Mouse (Mus musculus) hematopoietic stem cell, adult 5-6 weeks (primary cell): ENCODE measurements around the gene Asb18. TPM values are rescaled to one million over a fixed set of nuclear protein-coding genes. Genes with fewer than 3 reads are reported as not detected.

Experiments
- ATAC-seq, 2 experiments: fragments of 125-278 bp in 1 of 2; replicated peaks in 1 of 2; 2 replicates each; pipeline ENCODE4 v1.8.0; 2016 to 2017; ENCODE audit warnings: inconsistent platforms in 2 of 2, mild to moderate bottlenecking in 2 of 2, moderate number of reproducible peaks in 2 of 2, low read depth in 1 of 2, moderate TSS enrichment in 1 of 2; ENCODE audit not compliant: low FRiP score in 2 of 2, poor library complexity in 2 of 2, severe bottlenecking in 2 of 2, insufficient read depth in 1 of 2, low TSS enrichment in 1 of 2
- total RNA-seq: library from RNA; stranded (forward); fragments of 172-1452, 232-1000 nt; gene quantifications from 2 replicates; pipeline ENCODE4 v1.2.3, GENCODE M21; 2017

Asb18 gene
- not detected in 2 replicates for total RNA-seq

DNA sequence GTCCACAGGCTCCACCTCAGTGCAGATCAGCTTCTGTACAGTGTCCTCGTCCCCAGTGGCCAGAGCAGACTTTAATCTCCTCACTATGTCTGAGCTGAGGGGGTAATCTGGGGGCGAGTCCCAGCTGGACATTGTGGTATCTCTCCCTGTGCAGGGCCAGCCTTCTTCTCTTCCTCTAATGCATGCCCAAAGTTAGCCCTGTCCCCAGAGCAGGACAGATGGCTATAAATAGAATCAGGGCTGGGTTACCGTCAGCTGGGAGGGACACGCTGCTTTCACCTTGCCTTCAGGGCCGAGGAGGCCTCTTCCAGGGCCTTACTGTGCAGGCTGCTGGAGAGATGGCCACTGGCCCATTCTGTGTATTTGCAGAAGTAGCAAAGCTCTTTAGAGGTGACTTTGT is at the start of gene Asb18:
Gene Asb18 (minus strand): TSS at position 221 of the 400 bp plus-strand sequence.
- no peak for ATAC-seq

DNA sequence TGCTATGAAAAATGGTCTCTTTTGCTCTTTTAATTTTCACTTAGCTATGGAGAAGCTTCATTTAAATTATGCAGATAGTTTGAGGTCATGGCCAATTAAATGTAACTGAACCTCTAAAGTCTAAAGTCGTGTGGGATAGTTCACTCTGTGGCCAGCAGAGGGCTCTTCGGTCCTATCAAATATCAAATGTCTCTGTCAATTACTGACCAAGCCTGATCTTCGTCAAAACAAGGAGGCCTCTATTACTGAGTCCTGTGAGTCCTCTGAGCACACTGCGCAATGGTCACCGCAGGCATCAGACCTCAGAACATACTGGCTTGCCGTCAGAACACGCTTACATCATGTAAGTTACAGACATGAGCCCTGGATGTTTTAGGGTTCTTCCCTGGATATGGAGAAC is 46.1 kb upstream of the Asb18 start:
- ATAC-seq = peak in 1 of 2 experiments; percentile 62; a peak in 1 of 4 replicates

DNA sequence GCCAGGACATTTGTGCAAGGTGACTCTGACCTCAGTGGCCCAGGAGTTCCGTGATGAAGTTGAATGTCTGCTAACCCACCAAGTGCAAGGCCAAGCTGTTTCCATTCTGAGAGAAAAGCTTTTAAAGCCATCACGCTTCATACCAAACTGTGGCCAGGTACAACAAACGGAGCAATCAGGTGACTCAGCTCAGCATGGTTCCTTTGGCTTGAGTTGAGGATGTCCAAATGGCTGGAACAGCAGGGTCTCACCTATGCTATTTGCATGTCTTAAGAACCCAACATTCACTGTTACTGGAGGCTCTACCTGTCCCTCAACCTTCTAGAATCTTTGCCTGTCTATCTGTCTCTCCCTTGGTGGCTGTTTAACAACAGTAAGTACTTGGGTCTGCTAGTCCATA is 45.6 kb upstream of the Asb18 start:
- no peak for ATAC-seq

DNA sequence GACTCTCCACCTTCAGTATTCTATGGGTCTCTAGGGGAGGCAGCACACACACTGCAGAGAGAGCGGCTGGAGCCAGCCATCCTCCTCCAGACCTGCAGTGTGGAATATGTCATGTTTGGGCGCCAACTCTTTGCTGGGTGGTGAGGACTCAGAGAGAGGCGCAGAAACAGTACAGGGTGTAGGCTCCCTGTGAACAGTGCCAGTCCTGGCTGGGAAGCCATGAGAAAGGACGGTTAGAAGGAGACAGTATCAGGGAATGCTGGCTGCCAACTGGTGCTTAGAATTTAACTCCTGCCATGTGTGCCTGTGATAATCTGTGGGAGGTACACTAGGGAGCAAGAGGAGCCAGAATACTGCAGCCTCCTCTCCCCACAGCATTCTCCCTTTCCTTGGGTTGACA is 40.5 kb upstream of the Asb18 start:
- no peak for ATAC-seq

DNA sequence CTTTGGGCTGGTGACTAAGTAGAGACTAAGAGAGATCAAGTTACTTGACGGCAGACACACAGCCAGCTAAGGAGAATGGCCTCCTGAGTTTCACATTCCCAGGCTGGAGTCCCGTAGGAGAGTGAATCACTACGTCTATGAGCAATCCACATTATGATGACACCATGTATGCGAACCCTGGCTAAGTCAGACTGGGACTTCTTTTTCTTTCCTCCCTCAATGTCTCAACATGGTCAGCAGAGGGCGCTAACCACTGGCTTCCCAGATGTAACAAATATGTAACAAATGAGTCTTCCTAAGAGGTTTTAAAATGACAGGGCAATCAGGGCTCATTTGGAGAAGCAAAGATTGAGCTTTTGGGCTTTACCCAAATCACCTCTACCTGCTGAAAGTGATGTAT is 36.9 kb upstream of the Asb18 start:
- ATAC-seq = no peak

DNA sequence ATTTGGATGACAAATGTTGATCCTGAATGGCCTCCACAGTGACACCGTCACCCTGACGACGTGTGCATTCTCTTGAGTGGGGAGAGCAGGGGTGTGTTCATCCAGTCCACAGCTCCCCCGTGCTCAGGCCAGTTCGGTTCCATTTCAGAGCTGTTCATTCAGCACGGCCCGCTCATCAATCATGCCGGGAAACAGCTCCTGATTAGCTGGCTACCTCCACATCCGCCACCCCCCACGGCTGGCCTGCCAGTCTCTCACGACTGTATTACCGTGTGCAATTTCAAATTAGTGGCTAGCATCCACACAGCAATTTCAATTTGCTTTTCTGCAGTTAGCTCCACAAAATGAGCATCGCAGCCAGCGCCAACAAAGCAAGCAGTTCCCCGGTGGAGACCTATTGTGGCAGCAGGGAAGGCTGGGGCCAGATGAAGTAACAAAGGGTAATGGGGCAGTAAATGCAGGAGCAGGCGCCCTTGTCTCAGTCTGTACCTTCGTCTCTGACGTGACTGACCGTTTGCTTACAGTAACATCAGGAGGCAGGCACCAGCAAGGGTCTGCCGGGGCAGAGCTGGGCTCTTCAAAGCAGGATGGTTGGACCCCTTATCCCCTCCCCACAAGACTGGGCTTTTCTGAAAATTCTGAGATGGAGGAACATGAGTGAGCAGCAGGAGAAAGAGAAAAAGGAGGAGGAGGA is 35.7 kb upstream of the Asb18 start:
- ATAC-seq = no peak

DNA sequence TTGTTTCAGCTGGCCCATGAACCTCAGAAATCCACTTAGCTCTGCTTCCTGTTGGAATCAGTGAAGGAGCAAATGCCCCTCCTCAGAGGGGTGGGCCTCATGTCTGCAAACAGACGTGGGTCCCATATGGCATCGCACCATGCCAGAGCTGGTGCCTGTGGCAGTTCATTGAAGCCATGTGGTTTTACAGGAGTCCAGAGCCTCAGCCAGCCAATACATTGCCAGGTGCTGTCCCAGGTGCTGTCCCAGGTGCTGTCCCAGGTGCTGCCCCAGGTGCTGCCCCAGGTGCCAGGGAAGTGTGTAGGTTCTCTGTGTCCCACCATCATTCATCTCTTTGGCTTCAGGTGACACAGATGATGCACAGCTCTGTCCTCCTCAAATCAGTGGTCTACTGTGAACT is 13.8 kb upstream of the Asb18 start:
- ATAC-seq = no peak

DNA sequence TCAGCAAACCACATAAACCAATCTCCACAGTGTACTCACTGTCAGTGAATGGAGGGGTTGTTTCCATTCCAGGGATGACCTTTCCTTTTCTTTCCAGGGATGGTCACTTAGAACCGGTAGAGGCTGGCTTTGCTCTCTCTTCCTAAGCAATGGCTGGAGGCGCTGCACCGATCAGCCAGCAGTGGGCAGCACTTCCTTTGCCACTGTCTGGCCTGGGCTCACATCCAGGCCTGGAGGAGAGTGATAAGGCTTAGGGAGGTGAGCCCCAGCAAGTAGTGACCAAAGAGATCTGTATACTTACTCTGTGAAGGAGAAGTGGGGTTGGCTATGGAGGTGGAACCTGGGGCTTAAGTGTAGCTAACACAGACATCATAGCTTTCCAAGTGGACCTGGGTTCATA is 12.5 kb upstream of the Asb18 start:
- peak; percentile 44 to 62; a peak in 1 of 4 replicates for ATAC-seq

DNA sequence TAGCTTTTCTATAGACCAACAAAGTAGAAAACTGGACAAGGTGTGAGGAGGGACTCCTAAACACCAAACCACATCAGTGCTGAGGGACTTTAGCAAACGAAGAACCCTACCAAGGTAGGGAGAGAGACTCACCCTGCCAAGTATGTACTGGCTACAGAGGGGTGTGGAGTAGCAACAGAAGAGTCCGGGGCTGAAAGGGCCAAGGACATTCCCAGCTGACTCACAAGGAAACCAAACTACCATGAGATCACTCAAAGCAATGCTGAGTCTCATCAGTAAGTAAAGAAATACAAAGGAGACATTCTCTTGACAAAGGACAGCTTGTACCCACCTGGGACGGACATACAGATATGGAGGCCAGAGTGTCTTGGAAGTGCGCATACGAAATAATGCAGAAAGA is 5.9 kb upstream of the Asb18 start:
- ATAC-seq = no peak

DNA sequence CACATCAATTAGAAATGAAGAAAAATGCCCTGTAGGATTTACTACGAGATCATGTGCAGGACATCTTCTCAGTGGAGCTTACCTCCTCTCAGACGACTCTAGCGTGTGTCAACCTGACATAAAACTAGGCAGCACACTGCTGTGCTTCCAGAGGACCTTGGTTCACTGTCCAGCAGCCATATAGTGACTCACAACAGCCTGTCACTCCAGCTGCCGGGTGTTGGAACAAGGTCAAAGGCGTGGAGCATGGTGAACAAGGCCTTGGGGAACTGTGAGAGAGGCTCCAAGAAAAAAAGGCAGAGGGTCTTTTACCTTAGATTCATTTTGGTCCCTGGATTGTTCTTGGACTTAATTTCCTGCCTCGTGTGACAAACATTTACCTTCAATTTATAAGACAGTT is 3.6 kb upstream of the Asb18 start:
- no peak for ATAC-seq

DNA sequence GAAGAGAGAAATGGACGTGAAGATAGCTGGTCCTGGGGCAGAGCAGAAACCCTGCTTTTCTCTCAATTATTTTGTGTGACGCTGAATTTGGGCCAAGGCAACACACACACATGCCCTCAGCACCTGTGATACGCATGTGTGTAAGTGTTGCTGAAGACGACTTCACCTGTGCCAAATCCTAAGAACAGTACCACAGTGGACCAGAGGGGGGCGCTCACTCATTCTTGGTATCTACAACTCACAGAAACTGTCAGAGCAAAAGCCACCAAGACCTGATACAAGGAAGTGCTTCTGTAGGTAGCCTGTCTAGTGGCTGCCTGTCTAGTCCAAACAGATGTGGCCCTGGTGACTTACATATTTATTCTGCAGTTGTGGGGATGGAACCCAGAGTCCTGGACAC is 1.2 kb downstream of the Asb18 start:
- no peak for ATAC-seq

DNA sequence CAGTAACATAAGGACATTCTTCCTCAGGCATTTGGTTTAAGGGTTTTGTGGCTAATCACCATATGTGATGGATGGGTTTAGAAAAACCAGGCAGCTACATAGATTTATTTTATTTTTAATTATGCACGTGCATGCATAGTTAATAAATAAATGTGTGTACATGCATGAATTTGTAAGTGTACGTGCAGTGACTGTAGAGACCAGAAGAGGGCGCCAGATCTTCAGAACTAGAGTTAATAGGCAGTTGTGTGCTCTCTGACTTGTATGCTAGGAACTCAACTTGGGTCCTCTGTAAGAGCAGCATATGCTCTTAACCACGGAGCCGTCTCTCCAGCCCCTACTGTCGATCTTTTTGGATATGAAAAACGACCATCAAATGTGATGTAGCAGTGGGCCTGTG is 1.6 kb downstream of the Asb18 start:
- no peak for ATAC-seq

DNA sequence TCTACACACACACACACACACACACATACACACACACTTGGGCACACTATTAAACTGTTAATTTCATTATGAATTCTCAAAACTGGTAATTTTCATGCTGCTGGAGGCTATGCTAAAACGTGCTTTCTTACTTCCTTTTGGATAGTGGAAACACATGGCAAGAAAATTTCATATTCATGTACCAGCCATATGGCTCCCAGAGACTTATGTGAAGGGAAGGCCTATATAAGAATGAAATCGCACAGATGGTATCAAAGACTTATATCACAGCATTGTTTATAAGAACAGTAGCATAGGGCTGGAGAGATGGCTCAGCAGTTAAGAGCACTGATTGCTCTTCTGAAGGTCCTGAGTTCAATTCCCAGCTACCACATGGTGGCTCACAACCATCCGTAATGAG is 2.3 kb downstream of the Asb18 start:
- no peak for ATAC-seq

DNA sequence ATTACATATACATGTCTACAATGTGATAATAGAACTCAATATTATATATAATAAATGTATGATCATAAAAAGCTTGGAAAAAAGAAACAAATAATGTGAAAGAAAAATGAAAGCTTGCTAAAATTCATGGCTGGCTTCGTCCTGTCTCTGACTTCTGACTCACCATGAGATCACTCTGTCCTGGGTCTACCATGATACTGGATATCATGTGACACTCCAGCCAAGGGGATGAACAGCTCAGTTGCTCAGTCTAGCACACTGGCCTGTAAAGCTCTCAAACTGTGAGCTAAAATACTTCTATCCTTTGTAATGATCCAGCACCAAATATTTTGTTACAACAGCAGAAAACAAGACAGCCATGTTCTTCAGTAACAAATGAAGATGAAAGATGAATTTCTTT is 4.4 kb downstream of the Asb18 start:
- ATAC-seq = no peak

DNA sequence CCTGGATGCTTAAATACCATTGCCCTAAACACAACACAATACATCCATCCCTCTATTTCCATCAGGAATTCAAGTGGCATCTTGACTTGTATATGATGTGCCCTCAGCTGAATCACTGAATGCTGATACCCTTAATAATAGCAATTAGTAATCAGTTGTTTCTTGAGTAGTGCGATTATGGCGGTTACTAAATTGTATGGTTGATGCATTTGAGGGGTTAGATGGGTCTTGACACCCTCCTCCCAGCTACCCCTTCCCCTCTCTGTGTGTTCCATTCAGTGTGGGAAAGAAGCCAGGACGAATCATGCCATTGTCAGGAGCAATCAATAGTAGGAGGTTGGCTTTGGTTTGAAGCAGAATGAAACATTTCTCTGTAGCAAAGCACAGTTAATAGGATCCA is 5.3 kb downstream of the Asb18 start:
- no peak for ATAC-seq

DNA sequence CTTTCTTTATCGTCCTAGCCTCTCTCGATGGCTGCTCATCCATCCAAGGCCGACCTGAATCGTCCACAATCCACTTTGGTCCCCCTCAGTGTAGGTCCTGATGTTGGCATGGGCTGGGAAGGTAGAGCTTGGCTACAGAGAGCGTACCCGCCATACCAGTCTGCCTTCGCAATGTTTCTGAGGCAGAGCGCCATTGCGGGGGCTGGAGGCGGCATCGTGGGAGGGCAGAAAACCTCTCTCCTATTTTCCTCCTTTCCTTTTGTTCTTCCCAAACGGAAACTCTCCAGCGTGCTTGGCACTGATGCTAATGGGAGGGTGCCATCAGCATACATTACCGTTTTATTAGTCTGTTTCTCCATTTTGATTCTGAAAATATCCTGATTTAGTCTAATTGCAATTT is 7.8 kb downstream of the Asb18 start:
- ATAC-seq = no peak

DNA sequence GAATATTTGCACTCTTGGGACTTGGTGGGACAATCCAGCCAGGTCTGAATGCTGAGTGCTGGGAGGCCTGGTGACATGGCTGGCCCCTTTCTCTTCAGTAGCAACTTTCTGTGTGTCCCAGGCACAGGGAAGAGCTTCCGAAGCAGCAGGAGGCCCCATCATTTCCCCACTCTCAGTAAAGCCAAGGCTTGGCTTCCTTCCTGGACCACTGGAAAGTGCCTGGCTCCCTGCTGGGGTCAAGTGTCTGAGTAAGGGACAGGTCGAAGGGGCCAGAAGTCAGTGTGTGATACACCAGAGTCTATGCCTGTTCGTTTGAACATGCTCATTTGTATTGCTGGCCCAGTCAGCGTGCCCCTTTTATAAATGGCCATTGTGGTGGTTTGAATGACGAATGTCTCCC is 13.5 kb downstream of the Asb18 start:
- ATAC-seq = no peak

DNA sequence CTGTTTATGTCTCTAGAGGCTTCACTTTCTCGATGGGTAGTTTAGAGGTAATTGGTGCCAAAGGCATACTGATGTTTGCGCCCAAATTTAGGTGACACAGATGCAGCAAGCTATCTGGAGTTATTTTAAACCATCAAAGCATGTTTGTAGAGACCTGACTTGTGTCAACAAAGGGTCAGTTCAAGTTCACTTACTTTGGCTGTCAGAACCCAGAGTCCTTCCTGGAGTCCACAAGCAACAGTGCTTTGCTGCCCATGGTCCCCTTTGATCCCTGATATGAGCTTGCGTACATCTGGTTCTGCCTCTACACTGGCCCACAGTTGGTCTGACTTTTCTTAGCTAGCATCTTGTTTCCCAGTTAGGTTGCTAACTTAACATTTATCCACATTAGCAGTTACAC is 14.6 kb downstream of the Asb18 start:
- ATAC-seq = no peak

DNA sequence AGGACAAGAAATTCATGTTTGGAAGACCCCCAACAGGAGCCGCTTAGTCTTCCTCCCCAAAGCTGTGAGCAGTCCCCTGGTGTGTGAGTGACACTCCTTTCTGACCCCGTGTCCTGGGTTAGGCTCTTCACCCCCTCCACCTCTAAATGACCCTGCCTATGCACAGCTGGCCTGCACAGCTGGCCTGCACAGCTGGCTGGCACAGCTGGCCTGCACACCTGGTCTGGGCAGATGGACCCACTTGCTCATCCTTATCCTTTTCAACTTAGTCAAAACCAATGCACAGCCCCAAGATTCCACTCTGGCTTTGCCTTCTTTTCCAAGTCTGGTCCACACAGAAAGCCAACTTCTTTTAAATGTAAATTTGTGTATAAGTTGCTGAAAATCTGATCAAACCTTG is 15.8 kb downstream of the Asb18 start:
- ATAC-seq = no peak

DNA sequence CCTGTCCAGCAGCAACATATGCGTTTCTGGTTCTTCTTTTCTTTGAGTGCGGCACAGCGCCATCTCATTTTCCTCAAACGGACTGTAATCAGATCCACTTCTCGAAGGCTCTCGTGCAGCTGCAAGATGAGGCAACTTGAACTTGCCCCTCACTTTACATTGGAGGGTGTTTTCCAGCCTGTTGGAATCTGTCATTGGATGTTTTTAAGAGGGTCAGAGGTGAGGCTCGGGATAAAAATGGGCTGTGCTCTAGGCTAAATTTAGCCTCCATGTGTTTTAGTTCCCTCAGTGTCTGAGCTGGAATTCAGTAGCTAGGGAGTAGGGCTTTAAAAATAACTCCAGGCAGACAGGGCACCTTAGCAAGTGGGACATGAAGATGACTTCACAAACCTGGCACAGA is 16.4 kb downstream of the Asb18 start:
- ATAC-seq = no peak
